Mouse (Mus musculus) ES-Bruce4 (cell line): Measurements from ENCODE around the gene Dram1.

Experiments used
- CTCF ChIP-seq: IDR thresholded peaks from one replicate; pipeline ENCODE4 v1.8.1; 2011; ENCODE audit warnings: low read depth, low read length
- EP300 ChIP-seq: IDR thresholded peaks from 2 replicates; pipeline ENCODE4 v1.6.1; 2011; ENCODE audit warnings: low read depth, low read length; ENCODE audit not compliant: insufficient read depth
- POLR2A ChIP-seq: IDR thresholded peaks from one replicate; pipeline ENCODE4 v1.8.1; 2011; ENCODE audit warnings: low read length; ENCODE audit not compliant: insufficient read depth

DNA sequence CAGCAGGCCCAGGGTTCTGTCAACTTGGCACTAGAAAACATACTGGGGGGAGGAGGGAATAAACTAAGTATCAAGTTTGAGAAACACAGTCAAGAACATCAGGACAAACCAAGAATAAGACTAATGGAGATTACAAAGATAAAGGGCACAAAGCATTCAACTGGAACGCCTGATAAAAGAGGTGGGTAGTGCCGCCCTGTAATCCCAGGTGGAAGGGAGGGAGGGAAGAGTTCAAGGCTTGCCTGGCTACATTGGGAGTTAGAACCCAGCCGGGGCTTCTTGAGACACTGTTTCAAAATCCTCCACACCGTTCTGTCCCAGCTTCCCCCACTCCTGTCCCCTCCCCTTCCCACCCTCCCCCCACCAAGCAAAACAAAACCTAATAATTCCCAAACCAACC is 1.2 kb downstream of the Dram1 start:
- no peak for TF ChIP-seq POLR2A
- no peak for TF ChIP-seq CTCF
- TF ChIP-seq EP300 = no peak
